In the genomic region with DNA sequence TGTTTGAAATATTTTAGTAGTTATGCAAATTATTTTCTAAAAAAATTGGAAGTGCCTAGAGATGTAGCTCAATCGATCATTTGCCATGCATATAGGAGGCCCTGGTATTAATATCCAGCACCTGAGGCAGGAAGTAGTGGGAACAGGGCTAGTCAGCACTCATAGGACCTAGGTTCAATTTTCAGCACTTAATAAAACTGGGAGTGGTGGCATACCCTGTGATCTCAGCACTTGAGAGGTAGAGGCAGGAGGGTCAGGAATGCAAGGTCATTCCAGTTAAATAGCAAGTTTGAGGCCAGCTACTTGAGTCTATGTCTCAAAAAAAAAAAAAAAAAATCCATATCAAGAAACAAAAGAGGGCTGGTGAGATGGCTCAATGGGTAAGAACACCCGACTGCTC, we compare ENCODE assay signal across 28 mouse cellular contexts. TPM values are rescaled to one million over a fixed set of nuclear protein-coding genes. Genes with fewer than 3 reads are reported as not detected.
DNase-seq lines count a peak whose midpoint lies in the region; ATAC-seq and TF ChIP-seq lines count a peak whose summit lies in the region.
"Had no signal": no experiment of that assay in that cellular context is flagged by ENCODE, and none has a peak within 500 bp of the region (broad histone marks: within the 10 kb centered on the region; RNA-seq: fewer than 3 reads in every experiment).

No protein-coding gene starts in this region.

- no peaks in the 10 kb centered on the region for H3K36me3 ChIP-seq in intestine, embryonic 15.5 days
- no peaks in the 10 kb centered on the region for H3K36me3 ChIP-seq in intestine, postnatal 0 days (ENCODE audit: control insufficient read depth, insufficient read depth)
- H3K36me3 ChIP-seq in lung, embryonic 15.5 days = no peaks in the 10 kb centered on the region
- H3K36me3 ChIP-seq: forebrain, embryonic 10.5 days; heart, embryonic 10.5 days; heart, embryonic 13.5 days had no signal

- 0 out of 2 replicates have a peak, but pooled peaks have one; percentile 45 for ATAC-seq in intestine, embryonic 15.5 days
- no peak for ATAC-seq in intestine, postnatal 0 days
- ATAC-seq in lung, embryonic 15.5 days (ENCODE audit: borderline replicate concordance, extremely low read depth, low FRiP score, low TSS enrichment) = no peak; the same call in 1 of the 2 replicates
- ATAC-seq: forebrain, embryonic 13.5 days; forebrain, embryonic 16.5 days; Patski had no signal

- TF ChIP-seq CTCF in intestine, postnatal 0 days (IDR thresholded peaks at IDR 0.05; ENCODE audit: low read depth) = no peak

- no peaks in the 10 kb centered on the region for H3K4me1 ChIP-seq in intestine, embryonic 15.5 days (replicated peaks)
- H3K4me1 ChIP-seq in intestine, postnatal 0 days (replicated peaks; ENCODE audit: control insufficient read depth, insufficient read depth, low read length) = no peaks in the 10 kb centered on the region
- 0 out of 2 replicates have a peak, but pooled peaks cover 11% of the 10 kb centered on the region for H3K4me1 ChIP-seq in lung, embryonic 15.5 days
- H3K4me1 ChIP-seq: forebrain, embryonic 13.5 days had no signal

- no peak overlapping the region for H3K4me3 ChIP-seq in intestine, embryonic 15.5 days (replicated peaks)
- no peak overlapping the region for H3K4me3 ChIP-seq in intestine, postnatal 0 days (ENCODE audit: low read depth, low read length)
- H3K4me3 ChIP-seq in lung, embryonic 15.5 days = no peak overlapping the region
- H3K4me3 ChIP-seq: forebrain, embryonic 10.5 days; forebrain, embryonic 13.5 days; gastrocnemius, adult 2 months; heart, embryonic 10.5 days; heart, embryonic 13.5 days had no signal

- no peak overlapping the region for H3K4me2 ChIP-seq in intestine, embryonic 15.5 days (replicated peaks)
- H3K4me2 ChIP-seq in intestine, postnatal 0 days (replicated peaks; ENCODE audit: low read depth) = no peak overlapping the region
- H3K4me2 ChIP-seq in lung, embryonic 15.5 days = no peak overlapping the region
- H3K4me2 ChIP-seq: forebrain, embryonic 13.5 days; heart, embryonic 13.5 days; hindbrain, embryonic 14.5 days had no signal

- H3K9ac ChIP-seq in intestine, embryonic 15.5 days = no peak overlapping the region
- H3K9ac ChIP-seq in intestine, postnatal 0 days (ENCODE audit: low read depth, low read length) = no peak overlapping the region
- no peak overlapping the region for H3K9ac ChIP-seq in lung, embryonic 15.5 days
- H3K9ac ChIP-seq: forebrain, embryonic 13.5 days; heart, embryonic 13.5 days; hindbrain, embryonic 14.5 days had no signal

- WGBS in intestine, embryonic 15.5 days = 58% methylated on average over 2 of the region's 2 CpGs
- WGBS in intestine, postnatal 0 days = 65% methylated on average over 2 of the region's 2 CpGs
- WGBS in lung, embryonic 15.5 days = 42% methylated on average over 2 of the region's 2 CpGs

- peaks cover 9% of the 10 kb centered on the region; the same call in 1 of the 2 replicates for H3K27me3 ChIP-seq in intestine, embryonic 15.5 days (replicated peaks)
- no peaks in the 10 kb centered on the region for H3K27me3 ChIP-seq in intestine, postnatal 0 days (replicated peaks; ENCODE audit: control insufficient read depth, insufficient read depth, low read length)
- H3K27me3 ChIP-seq in lung, embryonic 15.5 days = no peaks in the 10 kb centered on the region; the same call in 1 of the 2 replicates
- H3K27me3 ChIP-seq: Patski had no signal

- no peak overlapping the region for H3K27ac ChIP-seq in intestine, embryonic 15.5 days
- no peak overlapping the region for H3K27ac ChIP-seq in intestine, postnatal 0 days (ENCODE audit: low read depth, low read length)
- H3K27ac ChIP-seq in lung, embryonic 15.5 days = peak overlapping the region; percentile 61
- H3K27ac ChIP-seq: forebrain, embryonic 10.5 days; forebrain, embryonic 13.5 days; gastrocnemius, adult 2 months; heart, embryonic 10.5 days; heart, embryonic 13.5 days; hindbrain, embryonic 14.5 days had no signal

- no peak for DNase-seq in lung, postnatal 14 days
- DNase-seq in Muller cell, postnatal 12 days (ENCODE audit: inconsistent ontology term) = peak; percentile 23
- peak; percentile 51 for DNase-seq in lung, postnatal 36 days
- no peak for DNase-seq in thymus, postnatal 36 days
- DNase-seq: adrenal gland, postnatal 10 days; adrenal gland, postnatal 36 days; cerebellum, adult 18-20 months; cerebellum, adult 9-10 months; cerebellum, postnatal 14 days; gastrocnemius, adult 2 months; gastrocnemius, postnatal 14 days; heart, adult 18-20 months; heart, postnatal 14 days; heart, postnatal 4 days had no signal

- no peaks in the 10 kb centered on the region for H3K9me3 ChIP-seq in intestine, embryonic 15.5 days
- H3K9me3 ChIP-seq in intestine, postnatal 0 days (ENCODE audit: control insufficient read depth) = no peaks in the 10 kb centered on the region
- no peaks in the 10 kb centered on the region for H3K9me3 ChIP-seq in lung, embryonic 15.5 days
- H3K9me3 ChIP-seq: forebrain, embryonic 10.5 days; forebrain, embryonic 13.5 days; heart, embryonic 10.5 days; heart, embryonic 13.5 days had no signal

RNA-seq across cellular contexts. Expression of a gene that starts 4.5 kb away (rescaled TPM):
- not detected in 2 replicates for polyA plus RNA-seq in intestine, embryonic 15.5 days (2015; fragmentation: Nextera tagmentation; extraction: Ambion mirVana)
- polyA plus RNA-seq in intestine, postnatal 0 days (2015; fragmentation: Nextera tagmentation; extraction: Ambion mirVana) = not detected in 2 replicates
- 0.47 and 0.78 TPM in 2 replicates for polyA plus RNA-seq in lung, embryonic 15.5 days (2015; fragmentation: Nextera tagmentation; extraction: Ambion mirVana)
- polyA plus RNA-seq: embryonic facial prominence, embryonic 11.5 days; embryonic facial prominence, embryonic 14.5 days; forebrain, embryonic 10.5 days; forebrain, embryonic 13.5 days; forebrain, embryonic 16.5 days; heart, embryonic 10.5 days; heart, embryonic 13.5 days; heart, embryonic 16.5 days; hindbrain, embryonic 11.5 days; hindbrain, embryonic 14.5 days; Patski had no signal

RNA-seq across cellular contexts. Expression of a gene that starts 12.6 kb away (rescaled TPM):
- 49.8 and 52.8 TPM in 2 replicates for polyA plus RNA-seq in intestine, embryonic 15.5 days (2015; fragmentation: Nextera tagmentation; extraction: Ambion mirVana)
- 10.1 and 10.9 TPM in 2 replicates for polyA plus RNA-seq in intestine, postnatal 0 days (2015; fragmentation: Nextera tagmentation; extraction: Ambion mirVana)
- 62.6 and 64.0 TPM in 2 replicates for polyA plus RNA-seq in lung, embryonic 15.5 days (2015; fragmentation: Nextera tagmentation; extraction: Ambion mirVana)

RNA-seq across cellular contexts. Expression of a gene that starts 32.2 kb away (rescaled TPM):
- polyA plus RNA-seq in intestine, embryonic 15.5 days (2015; fragmentation: Nextera tagmentation; extraction: Ambion mirVana) = 461 and 482 TPM in 2 replicates
- polyA plus RNA-seq in intestine, postnatal 0 days (2015; fragmentation: Nextera tagmentation; extraction: Ambion mirVana) = 152 and 159 TPM in 2 replicates
- polyA plus RNA-seq in lung, embryonic 15.5 days (2015; fragmentation: Nextera tagmentation; extraction: Ambion mirVana) = 502 and 506 TPM in 2 replicates

RNA-seq across cellular contexts. Expression of a gene that starts 32.6 kb away (rescaled TPM):
- polyA plus RNA-seq in intestine, embryonic 15.5 days (2015; fragmentation: Nextera tagmentation; extraction: Ambion mirVana) = 38.5 and 42.9 TPM in 2 replicates
- 23.2 and 23.7 TPM in 2 replicates for polyA plus RNA-seq in intestine, postnatal 0 days (2015; fragmentation: Nextera tagmentation; extraction: Ambion mirVana)
- 46.0 and 46.7 TPM in 2 replicates for polyA plus RNA-seq in lung, embryonic 15.5 days (2015; fragmentation: Nextera tagmentation; extraction: Ambion mirVana)

RNA-seq across cellular contexts. Expression of a gene that starts 44.7 kb away (rescaled TPM):
- 12.0 and 14.7 TPM in 2 replicates for polyA plus RNA-seq in intestine, embryonic 15.5 days (2015; fragmentation: Nextera tagmentation; extraction: Ambion mirVana)
- polyA plus RNA-seq in intestine, postnatal 0 days (2015; fragmentation: Nextera tagmentation; extraction: Ambion mirVana) = 30.5 and 35.8 TPM in 2 replicates
- polyA plus RNA-seq in lung, embryonic 15.5 days (2015; fragmentation: Nextera tagmentation; extraction: Ambion mirVana) = 14.1 and 14.2 TPM in 2 replicates

Comparison
In these comparisons a context has a peak if more than half of its experiments do, and no peak if none do; other contexts are left out.
1. DNase-seq: peak in Muller cell, postnatal 12 days (single experiment) and lung, postnatal 36 days (single experiment); none in lung, postnatal 14 days (single experiment) and thymus, postnatal 36 days (0 of 2).